Mouse (Mus musculus) B cell, adult (primary cell): ENCODE data around the gene Slc25a42. TPM values are rescaled to one million over a fixed set of nuclear protein-coding genes. Genes with fewer than 3 reads are reported as not detected.

Source experiments
- total RNA-seq: library from RNA; stranded (reverse); gene quantifications from 4 replicates; pipeline ENCODE4 v1.2.4, GENCODE M21; 2023; ENCODE audit not compliant: inconsistent age

Slc25a42 gene
- 5.0 to 6.2 TPM (median 5.4 TPM) in 4 replicates for total RNA-seq

DNA sequence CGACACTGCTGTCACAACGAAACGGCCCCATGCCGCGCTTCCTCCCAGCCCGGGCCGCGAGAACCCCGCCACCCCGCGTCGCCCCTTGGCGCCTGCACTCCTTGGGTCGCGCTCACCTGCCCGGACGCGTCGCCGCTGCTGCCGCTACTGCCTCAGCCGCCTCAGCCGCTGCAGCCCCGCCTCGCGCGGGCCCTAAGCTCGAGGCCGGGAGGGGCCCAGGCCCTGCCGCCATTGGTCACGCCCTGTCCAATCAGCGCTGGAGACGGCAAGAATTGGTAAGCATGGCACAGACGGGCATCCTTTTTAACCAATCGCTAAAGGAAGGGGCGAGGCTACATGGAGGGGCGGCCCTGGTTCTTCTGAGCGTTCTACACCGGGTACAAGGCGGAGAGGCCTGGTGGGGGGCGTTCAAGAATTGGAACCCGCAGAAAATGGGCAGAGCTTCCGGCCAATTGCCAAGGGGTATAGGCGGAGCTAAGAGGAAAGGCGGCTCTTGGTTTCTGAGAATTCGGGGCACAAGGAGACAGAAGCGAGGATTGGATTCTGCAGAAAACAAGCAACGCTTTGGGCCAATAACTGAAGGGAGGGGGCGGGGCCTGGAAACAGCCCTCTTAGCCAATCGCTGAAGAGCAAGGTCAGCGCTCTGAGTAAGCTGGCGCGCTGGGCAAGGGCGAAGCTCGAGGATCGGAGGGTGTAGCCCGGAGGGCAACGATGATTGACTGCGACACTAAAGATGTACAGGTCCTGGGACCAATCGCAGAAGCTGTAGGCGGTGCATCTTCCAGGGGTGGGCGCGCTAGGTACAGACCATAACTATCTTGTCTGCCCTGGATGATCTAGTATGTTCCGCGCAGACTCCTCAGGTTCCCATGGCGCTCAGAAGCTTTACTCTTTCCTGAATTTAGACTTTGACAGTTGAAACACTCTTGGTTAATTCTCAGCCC, at the start of gene Slc25a42:
Gene Slc25a42 (minus strand): TSS at position 194 of the 944 bp plus-strand sequence.

GRCm38 (mm10) chr8:70234080-70234780, 22.1 kb upstream of the Slc25a42 start, which contains the start of the genes Sugp2 and Armc6:
Gene Sugp2 (plus strand): TSS chr8:70234226.
Gene Armc6 (minus strand): TSS chr8:70234466.

GRCm38 (mm10) chr8:70172043-70172681, 39.9 kb downstream of the Slc25a42 start, which contains the start of gene Tmem161a:
Gene Tmem161a (plus strand): TSS chr8:70172356.

GRCm38 (mm10) chr8:70139026-70139857, 72.9 kb downstream of the Slc25a42 start, which contains the start of the genes Rfxank, Borcs8 and Mef2b:
Gene Rfxank (minus strand): TSS chr8:70139154.
Gene Borcs8 (plus strand): TSS chr8:70139499.
Gene Mef2b (plus strand): TSS chr8:70139711.

Other genes with a start within 250 kb of the Slc25a42 start
- 95.7 to 102 TPM (median 98.3 TPM) in 4 replicates for gene Gatad2a, start 215.9 kb downstream of the Slc25a42 start, total RNA-seq
- gene Mau2, start 169.6 kb downstream of the Slc25a42 start, total RNA-seq = 125 to 133 TPM (median 128 TPM) in 4 replicates
- 41.6 to 48.4 TPM (median 45.4 TPM) in 4 replicates for gene Sugp1, start 169.5 kb downstream of the Slc25a42 start, total RNA-seq
- 0.35 to 0.66 TPM in 2 of 4 replicates, not detected in the others for gene Tm6sf2, start 139.4 kb downstream of the Slc25a42 start, total RNA-seq
- not detected in 4 replicates for gene Hapln4, start 128.8 kb downstream of the Slc25a42 start, total RNA-seq
- gene Ncan, start 91.4 kb downstream of the Slc25a42 start, total RNA-seq = 0.13 to 0.24 TPM (median 0.20 TPM) in 4 replicates
- 22.5 to 33.6 TPM (median 27.3 TPM) in 4 replicates for gene Nr2c2ap, start 81.0 kb downstream of the Slc25a42 start, total RNA-seq
- 30.4 to 37.4 TPM (median 32.7 TPM) in 4 replicates for gene Rfxank, start 73.2 kb downstream of the Slc25a42 start, total RNA-seq
- gene Borcs8, start 72.8 kb downstream of the Slc25a42 start, total RNA-seq = 46.7 to 62.2 TPM (median 55.3 TPM) in 4 replicates
- gene Mef2b, start 72.6 kb downstream of the Slc25a42 start, total RNA-seq = 1.6 to 4.9 TPM (median 3.8 TPM) in 4 replicates
- 42.7 to 53.5 TPM (median 46.6 TPM) in 4 replicates for gene Tmem161a, start 39.9 kb downstream of the Slc25a42 start, total RNA-seq
- 63.2 to 81.3 TPM (median 69.3 TPM) in 4 replicates for gene Sugp2, start 21.9 kb upstream of the Slc25a42 start, total RNA-seq
- 6.2 to 12.6 TPM (median 7.9 TPM) in 4 replicates for gene Armc6, start 22.2 kb upstream of the Slc25a42 start, total RNA-seq
- gene Homer3, start 70.5 kb upstream of the Slc25a42 start, total RNA-seq = 7.0 to 10.2 TPM (median 8.9 TPM) in 4 replicates
- gene Ddx49, start 90.2 kb upstream of the Slc25a42 start, total RNA-seq = 60.2 to 96.0 TPM (median 74.4 TPM) in 4 replicates
- gene Cope, start 90.2 kb upstream of the Slc25a42 start, total RNA-seq = 101 to 125 TPM (median 107 TPM) in 4 replicates
- not detected in 4 replicates for gene Cers1, start 103.5 kb upstream of the Slc25a42 start, total RNA-seq
- gene Gdf1, start 117.5 kb upstream of the Slc25a42 start, total RNA-seq = not detected in 4 replicates
- gene Upf1, start 141.0 kb upstream of the Slc25a42 start, total RNA-seq = 70.0 to 77.0 TPM (median 72.2 TPM) in 4 replicates
- gene Comp, start 161.3 kb upstream of the Slc25a42 start, total RNA-seq = 0.27 TPM in 1 of 4 replicates, not detected in the others
- gene Crtc1, start 227.3 kb upstream of the Slc25a42 start, total RNA-seq = 22.3 to 28.4 TPM (median 23.9 TPM) in 4 replicates